Mouse (Mus musculus) heart, adult 2 months (tissue): ENCODE measurements around the gene Fhl3.

ENCODE experiments used
- CTCF ChIP-seq: fragments of 200-600 bp; IDR thresholded peaks from 2 replicates; pipeline ENCODE4 v1.8.1; 2022; ENCODE audit warnings: antibody characterized with exemption, mild to moderate bottlenecking, moderate library complexity
- EP300 ChIP-seq: fragments of 200-500 bp; IDR thresholded peaks from 2 replicates; pipeline ENCODE4 v1.6.1; 2011; ENCODE audit warnings: low read depth, low read length, control low read depth; ENCODE audit not compliant: insufficient read depth
- POLR2A ChIP-seq: fragments of 200-500 bp; IDR thresholded peaks from 2 replicates; pipeline ENCODE4 v1.6.1; 2011; ENCODE audit warnings: mild to moderate bottlenecking, low read depth, low read length, control low read depth; ENCODE audit not compliant: insufficient read depth

GRCm38 (mm10) chr4:124685453-124685852 is 15.0 kb upstream of the Fhl3 start:
- TF ChIP-seq EP300, result no peak
- TF ChIP-seq CTCF, result no peak
- no peak for TF ChIP-seq POLR2A
